Mouse (Mus musculus) forebrain, embryonic 16.5 days (tissue): ENCODE measurements at regions not wholly inside any gene's neighbourhood (a gene's known extent, or its start where the extent isn't known, plus 50 kb on each side); places are given as distances from the start of the nearest gene placed in this dataset.
A peak's percentile ranks its signal among the peaks of the same experiment; 100 is the strongest.

Experiments
- ATAC-seq: fragments of 200-750 bp; cut with Nextera tagmentation; 2 replicates; pipeline ENCODE4 v1.8.0; 2017; ENCODE audit warnings: mild to moderate bottlenecking, moderate library complexity
- H3K27ac ChIP-seq: fragments of 300-500 bp; sonication (generic); 2 replicates; pipeline ENCODE4 v1.5.1; 2014; ENCODE audit warnings: low read length, control low read depth
- H3K27me3 ChIP-seq: fragments of 300-500 bp; sonication (generic); replicated peaks from 2 replicates; pipeline ENCODE4 v1.6.1; 2014; ENCODE audit warnings: low read length; ENCODE audit not compliant: control insufficient read depth, insufficient read depth
- H3K36me3 ChIP-seq: fragments of 300-500 bp; sonication (generic); 2 replicates; pipeline ENCODE4 v1.6.1; 2014; ENCODE audit not compliant: control insufficient read depth, insufficient read depth
- H3K4me1 ChIP-seq: fragments of 300-500 bp; sonication (generic); replicated peaks from 2 replicates; pipeline ENCODE4 v1.6.1; 2014; ENCODE audit warnings: low read length; ENCODE audit not compliant: control insufficient read depth, insufficient read depth
- H3K4me2 ChIP-seq: fragments of 300-500 bp; sonication (generic); 2 replicates; pipeline ENCODE4 v1.6.1; 2014; ENCODE audit warnings: mild to moderate bottlenecking, low read length, control low read depth
- H3K4me3 ChIP-seq: fragments of 300-500 bp; sonication (generic); replicated peaks from 2 replicates; pipeline ENCODE4 v1.5.1; 2014; ENCODE audit warnings: mild to moderate bottlenecking, low read length, control low read depth
- H3K9ac ChIP-seq: fragments of 300-500 bp; sonication (generic); replicated peaks from 2 replicates; pipeline ENCODE4 v1.6.1; 2014; ENCODE audit warnings: low read depth, low read length, control low read depth
- H3K9me3 ChIP-seq: fragments of 300-500 bp; sonication (generic); 2 replicates; pipeline ENCODE4 v1.6.1; 2016; ENCODE audit warnings: low read length; ENCODE audit not compliant: control insufficient read depth
- WGBS: fragments of 180-500 bp; shearing (Covaris S2); extraction: QIAGEN DNeasy Blood & Tissue Kit; methylation state at CpG from one replicate; pipeline ENCODE4 v1.1.7; 2014; 5-methylcytosine and 5-hydroxymethylcytosine counted together

DNA sequence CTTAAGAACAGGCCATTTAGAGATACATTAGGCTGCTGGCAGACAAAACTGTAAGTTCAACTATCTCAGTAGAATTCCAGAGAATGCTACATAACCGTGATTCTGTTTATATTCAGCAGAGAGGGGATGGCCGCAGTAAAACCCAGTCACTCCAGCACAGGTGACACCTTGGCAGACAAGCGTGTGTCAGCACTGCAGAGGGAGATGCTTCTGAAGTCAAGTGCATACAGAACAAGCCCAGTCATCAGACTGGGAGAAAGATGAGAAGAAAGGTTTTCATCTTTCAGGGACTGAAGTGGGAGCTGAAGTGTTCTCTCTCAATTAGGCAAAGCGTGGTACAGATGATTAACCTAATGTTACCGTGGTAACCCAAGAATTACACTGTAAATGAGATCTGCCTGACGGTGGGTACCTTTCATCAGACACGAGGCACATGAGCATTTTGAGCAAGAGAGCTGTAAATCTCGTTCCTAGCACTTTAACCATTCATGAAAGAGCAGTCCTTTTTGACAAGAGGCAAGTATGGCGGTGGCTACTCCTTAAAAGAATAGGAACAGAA is 130.3 kb downstream of the Barhl2 start:
- no peak overlapping the region for H3K4me2 ChIP-seq
- no peaks in the 10 kb centered on the region for H3K9me3 ChIP-seq
- H3K27me3 ChIP-seq: 0 out of 2 replicates have a peak, but pooled peaks cover 3% of the 10 kb centered on the region
- H3K9ac ChIP-seq: no peak overlapping the region
- peak; percentile 55; the same call in 1 of the 2 replicates for ATAC-seq
- H3K36me3 ChIP-seq: no peaks in the 10 kb centered on the region
- no peak overlapping the region for H3K4me3 ChIP-seq
- H3K4me1 ChIP-seq: no peaks in the 10 kb centered on the region
- no peak overlapping the region for H3K27ac ChIP-seq
- WGBS: 27% methylated on average over 9 of the region's 9 CpGs

DNA sequence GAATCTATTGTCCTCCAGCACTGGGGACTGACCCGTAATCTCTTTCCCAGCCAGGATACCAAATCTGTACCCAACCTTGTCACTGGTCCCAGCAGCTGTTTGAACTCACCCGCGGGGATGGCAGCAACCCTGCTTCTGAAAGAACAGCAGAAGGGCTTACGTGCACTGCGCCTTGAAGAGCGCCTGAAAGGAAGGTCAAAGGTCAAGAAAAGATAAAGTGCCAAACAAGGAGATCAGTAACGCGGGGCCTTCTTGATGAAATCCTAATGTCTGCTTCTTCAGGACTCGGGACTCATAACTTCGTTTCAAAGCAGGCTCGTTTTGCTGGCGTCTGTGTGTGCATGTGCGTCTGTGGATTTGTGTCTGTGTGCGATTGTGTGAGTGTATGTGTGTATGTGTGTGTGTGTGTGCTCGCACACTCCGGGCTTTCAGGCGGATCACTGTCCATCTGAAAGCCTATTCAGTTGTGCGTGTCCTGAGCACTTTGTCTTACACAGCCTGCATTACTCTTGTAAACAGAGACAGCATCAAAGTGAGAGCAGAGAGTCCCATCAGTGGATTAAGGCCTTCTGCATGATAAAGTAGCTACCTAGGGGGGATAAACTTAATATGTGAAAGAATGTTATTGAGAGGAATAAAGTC is 135.3 kb downstream of the Barhl2 start:
- Histone ChIP-seq H3K9me3 (no peaks in the 10 kb centered on the region), H3K36me3 (no peaks in the 10 kb centered on the region), H3K27ac (no peak overlapping the region), H3K27me3 (0 out of 2 replicates have a peak, but pooled peaks cover 3% of the 10 kb centered on the region), H3K4me3 (no peak overlapping the region), H3K4me2 (no peak overlapping the region), H3K4me1 (no peaks in the 10 kb centered on the region), H3K9ac (no peak overlapping the region)
- no peak for ATAC-seq
- 20% methylated on average over 18 of the region's 18 CpGs for WGBS

DNA sequence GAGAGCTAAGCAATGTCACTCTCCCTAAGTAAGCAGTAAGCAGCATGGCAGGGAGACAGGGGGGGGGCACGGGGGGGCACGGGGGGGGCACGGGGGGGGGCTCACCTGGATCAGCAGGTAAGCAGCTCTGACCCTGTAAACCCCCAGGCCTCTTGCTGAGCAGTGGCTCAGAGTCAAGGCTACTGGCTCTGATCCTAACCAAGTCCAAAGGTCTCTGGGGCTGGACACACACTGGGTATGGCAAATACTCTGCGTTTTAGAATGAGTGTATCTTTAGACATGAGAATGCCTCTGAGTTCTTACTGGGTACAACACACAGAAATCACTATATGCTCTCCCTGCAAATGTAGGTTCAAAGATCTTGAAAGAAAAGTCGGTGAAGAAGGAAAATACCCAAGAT is 136.5 kb downstream of the Barhl2 start:
- Histone ChIP-seq H3K4me1 (no peaks in the 10 kb centered on the region), H3K9ac (no peak overlapping the region), H3K4me2 (no peak overlapping the region), H3K27ac (no peak overlapping the region), H3K36me3 (no peaks in the 10 kb centered on the region), H3K27me3 (0 out of 2 replicates have a peak, but pooled peaks cover 3% of the 10 kb centered on the region), H3K9me3 (no peaks in the 10 kb centered on the region), H3K4me3 (no peak overlapping the region)
- ATAC-seq: no peak
- WGBS: 29% methylated on average over 5 of the region's 5 CpGs

DNA sequence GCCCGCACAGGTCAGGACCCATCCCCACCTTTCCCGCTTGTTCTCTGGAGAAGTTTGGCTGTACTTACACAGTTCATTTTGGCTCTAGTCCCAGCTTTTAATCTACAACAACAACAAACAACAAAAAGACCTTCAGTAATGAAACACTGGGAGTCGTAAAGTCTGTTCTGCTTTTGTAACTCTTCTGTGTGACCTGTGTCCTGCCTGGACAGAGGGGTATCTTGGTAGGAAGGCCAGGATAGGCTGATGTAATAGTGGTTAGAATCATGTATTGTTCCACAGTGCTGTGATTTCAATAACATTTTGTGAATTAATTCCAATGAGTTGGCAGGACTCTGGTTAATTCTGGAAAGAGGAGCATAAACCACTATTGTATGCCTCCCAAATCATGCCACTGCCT is 136.9 kb downstream of the Barhl2 start:
- Histone ChIP-seq H3K4me1 (no peaks in the 10 kb centered on the region), H3K27ac (no peak overlapping the region), H3K27me3 (0 out of 2 replicates have a peak, but pooled peaks cover 3% of the 10 kb centered on the region), H3K9ac (no peak overlapping the region), H3K36me3 (no peaks in the 10 kb centered on the region), H3K9me3 (no peaks in the 10 kb centered on the region), H3K4me2 (no peak overlapping the region), H3K4me3 (no peak overlapping the region)
- no peak for ATAC-seq
- WGBS: 38% methylated on average over 3 of the region's 3 CpGs

DNA sequence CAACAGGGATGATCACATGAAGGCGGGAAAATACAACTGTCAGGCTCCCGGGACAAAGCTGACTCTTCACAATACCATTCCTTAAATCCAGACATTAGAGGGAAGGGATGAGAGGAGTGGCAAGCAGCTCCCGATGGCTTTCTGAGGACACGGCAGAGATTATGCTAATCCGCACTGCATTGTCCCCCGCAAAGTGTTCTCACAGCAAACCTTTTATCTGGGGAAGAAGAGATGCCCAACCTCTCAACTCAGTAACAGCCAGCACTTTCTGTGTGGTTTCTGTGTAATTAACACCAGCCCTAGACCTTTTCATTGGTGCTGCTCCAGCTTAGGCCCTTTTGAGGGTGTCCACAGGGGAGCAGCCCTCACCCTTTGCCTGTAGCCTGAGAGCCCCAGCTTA is 137.9 kb downstream of the Barhl2 start:
- Histone ChIP-seq H3K9ac (no peak overlapping the region), H3K27ac (no peak overlapping the region), H3K9me3 (no peaks in the 10 kb centered on the region), H3K4me2 (no peak overlapping the region), H3K27me3 (0 out of 2 replicates have a peak, but pooled peaks cover 3% of the 10 kb centered on the region), H3K4me1 (no peaks in the 10 kb centered on the region), H3K36me3 (no peaks in the 10 kb centered on the region), H3K4me3 (no peak overlapping the region)
- ATAC-seq: no peak
- WGBS: 15% methylated on average over 6 of the region's 6 CpGs

DNA sequence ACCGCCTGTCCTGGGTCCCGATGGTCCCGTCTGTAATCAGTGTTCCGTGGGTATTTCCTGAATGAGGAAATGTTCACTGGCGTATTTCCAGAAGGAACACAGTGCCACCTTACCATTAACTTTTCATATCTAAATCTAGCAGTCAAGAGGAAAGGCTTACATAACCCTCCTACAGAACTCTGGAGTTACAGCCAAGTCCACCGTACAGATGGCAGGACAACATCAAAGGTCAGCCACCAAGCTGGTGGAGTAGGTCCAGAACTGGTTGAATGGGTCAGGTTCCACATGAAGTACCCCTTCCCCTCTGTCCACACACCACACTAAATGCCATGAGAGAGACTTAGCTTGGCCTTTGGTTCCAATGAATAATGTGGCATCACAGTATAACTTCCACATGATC is 139.7 kb downstream of the Barhl2 start:
- 0 out of 2 replicates have a peak, but pooled peaks cover 3% of the 10 kb centered on the region for H3K27me3 ChIP-seq
- no peaks in the 10 kb centered on the region for H3K9me3 ChIP-seq
- H3K36me3 ChIP-seq: no peaks in the 10 kb centered on the region
- H3K9ac ChIP-seq: no peak overlapping the region
- no peak overlapping the region for H3K4me2 ChIP-seq
- no peaks in the 10 kb centered on the region for H3K4me1 ChIP-seq
- H3K4me3 ChIP-seq: no peak overlapping the region
- ATAC-seq: no peak
- WGBS: 98% methylated on average over 6 of the region's 6 CpGs
- no peak overlapping the region for H3K27ac ChIP-seq

DNA sequence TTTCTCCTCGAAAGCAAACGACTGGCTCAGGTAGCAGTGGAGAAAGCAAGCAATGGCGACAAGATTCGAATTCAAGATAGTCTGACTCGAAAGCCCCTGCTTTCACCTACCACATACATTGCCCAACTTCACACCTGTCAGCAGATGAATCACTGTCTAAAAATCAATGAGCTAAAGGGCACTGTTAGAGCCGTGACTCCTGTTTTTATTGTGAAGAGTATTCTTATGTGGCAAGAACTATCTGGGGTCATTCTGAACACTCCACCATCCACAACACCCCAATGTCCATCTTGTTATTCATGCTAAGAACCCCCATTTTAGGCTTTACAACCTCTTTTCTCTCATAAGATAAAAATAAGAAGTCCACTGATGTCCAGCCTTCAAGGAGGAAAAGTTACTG is 144.1 kb downstream of the Barhl2 start:
- ATAC-seq: no peak
- no peak overlapping the region for H3K4me2 ChIP-seq
- no peak overlapping the region for H3K9ac ChIP-seq
- H3K27ac ChIP-seq: no peak overlapping the region
- H3K27me3 ChIP-seq: 0 out of 2 replicates have a peak, but pooled peaks cover 3% of the 10 kb centered on the region
- WGBS: 89% methylated on average over 6 of the region's 6 CpGs
- no peaks in the 10 kb centered on the region for H3K4me1 ChIP-seq
- H3K36me3 ChIP-seq: no peaks in the 10 kb centered on the region
- H3K9me3 ChIP-seq: no peaks in the 10 kb centered on the region
- no peak overlapping the region for H3K4me3 ChIP-seq

DNA sequence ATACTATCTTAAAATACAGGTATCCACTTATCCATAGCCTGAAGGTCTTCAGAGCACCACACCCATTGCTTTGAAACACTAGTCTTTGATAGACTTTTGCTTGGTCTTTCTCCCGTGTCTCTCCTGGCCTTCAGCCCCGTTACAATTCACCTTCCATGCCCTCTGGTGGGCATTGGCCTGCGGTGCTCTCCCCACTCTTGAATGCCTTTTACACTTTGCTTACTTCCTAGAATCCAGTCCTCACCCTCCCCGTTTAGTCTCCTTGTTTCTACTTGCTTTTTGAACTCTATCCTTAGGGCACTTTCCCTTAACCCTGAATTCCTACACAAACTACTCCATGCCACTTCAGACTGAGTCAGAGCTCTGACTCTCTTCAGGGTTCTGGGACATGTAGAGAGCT is 156.6 kb downstream of the Barhl2 start:
- H3K4me1 ChIP-seq: no peaks in the 10 kb centered on the region
- 66% methylated on average over 4 of the region's 4 CpGs for WGBS

DNA sequence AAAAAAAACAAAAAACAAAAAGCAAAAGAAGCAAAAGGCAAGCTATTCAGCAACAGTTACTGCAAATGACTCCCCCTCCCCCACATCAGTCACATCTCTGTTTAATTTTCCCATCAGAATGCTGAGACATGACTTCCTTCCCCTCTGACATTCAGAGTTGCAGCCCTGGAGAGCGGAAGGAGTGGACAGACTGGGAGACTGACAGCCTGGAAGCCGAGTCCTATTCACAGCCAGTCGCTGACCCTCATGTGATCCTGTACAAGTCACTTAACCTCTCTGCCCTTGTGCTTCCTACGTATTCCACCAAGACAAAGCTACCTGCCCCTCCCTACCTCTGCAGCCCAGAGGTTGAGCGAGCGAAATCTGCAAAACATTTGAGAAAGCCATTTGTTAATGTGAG is 161.2 kb downstream of the Barhl2 start:
- Histone ChIP-seq H3K9me3 (no peaks in the 10 kb centered on the region), H3K27me3 (0 out of 2 replicates have a peak, but pooled peaks cover 2% of the 10 kb centered on the region), H3K4me3 (no peak overlapping the region), H3K4me2 (no peak overlapping the region), H3K4me1 (no peaks in the 10 kb centered on the region), H3K9ac (no peak overlapping the region), H3K36me3 (no peaks in the 10 kb centered on the region), H3K27ac (no peak overlapping the region)
- WGBS: 27% methylated on average over 6 of the region's 6 CpGs
- no peak for ATAC-seq

More for the DNA sequence above, 156.6 kb downstream of the Barhl2 start:
- Histone ChIP-seq H3K4me3 (no peak overlapping the region), H3K27ac (no peak overlapping the region), H3K4me2 (no peak overlapping the region), H3K27me3 (0 out of 2 replicates have a peak, but pooled peaks cover 2% of the 10 kb centered on the region), H3K9ac (no peak overlapping the region), H3K9me3 (no peaks in the 10 kb centered on the region), H3K36me3 (no peaks in the 10 kb centered on the region)
- no peak for ATAC-seq
